Mouse (Mus musculus) cerebellum, postnatal 14 days (tissue): ENCODE data around the gene Primpol.

Experiments
- DNase-seq, 2 experiments: peaks; one replicate each; pipeline ENCODE4 v3.0.0; 2021; ENCODE audit warnings: mixed read lengths in 2 of 2

Primpol gene

DNA sequence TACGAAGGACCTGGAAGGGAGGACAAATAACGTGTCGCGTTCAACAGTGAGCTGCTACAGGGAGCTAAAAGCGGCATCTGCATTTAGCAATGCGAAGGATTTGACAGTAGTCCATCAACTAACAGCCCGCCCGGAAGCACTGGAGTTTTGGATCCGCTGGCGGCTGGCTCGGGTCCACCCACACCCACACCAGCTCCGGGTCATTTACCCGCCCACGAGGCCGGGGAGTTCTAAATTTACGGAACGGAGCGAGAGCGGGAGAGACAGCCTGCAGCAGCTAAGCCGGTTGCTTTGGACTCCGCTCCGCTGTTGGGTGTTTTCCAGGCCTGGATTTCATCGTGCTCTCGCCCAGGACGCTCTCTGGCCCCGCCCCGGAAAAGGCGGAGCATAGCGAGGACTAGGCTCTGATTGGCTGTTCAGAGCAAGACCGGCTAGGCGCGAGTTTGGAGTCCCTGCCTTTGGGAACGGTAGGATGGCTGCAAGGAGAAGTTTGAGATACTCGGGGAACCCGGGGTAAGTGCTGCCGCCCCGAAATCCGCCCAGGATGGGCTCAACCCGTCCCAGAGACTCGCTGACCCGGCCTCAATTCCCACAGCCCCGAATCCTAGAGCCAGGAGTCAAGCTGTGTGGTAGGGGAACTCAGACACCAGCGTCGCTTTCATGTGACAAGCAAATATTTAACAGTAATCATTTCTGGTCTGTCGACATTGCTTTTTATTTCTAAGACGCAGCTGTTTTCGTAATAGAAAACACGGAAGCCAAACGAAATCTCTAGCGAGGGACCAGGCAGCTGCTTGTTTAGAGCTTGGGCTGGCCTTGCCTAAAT is 65.2 kb downstream of the Primpol start, which contains the start of gene Cenpu:
Gene Cenpu, plus strand, starts transcription at position 414 of the 826 bp plus-strand sequence.
- peak; percentile 100 for DNase-seq

DNA sequence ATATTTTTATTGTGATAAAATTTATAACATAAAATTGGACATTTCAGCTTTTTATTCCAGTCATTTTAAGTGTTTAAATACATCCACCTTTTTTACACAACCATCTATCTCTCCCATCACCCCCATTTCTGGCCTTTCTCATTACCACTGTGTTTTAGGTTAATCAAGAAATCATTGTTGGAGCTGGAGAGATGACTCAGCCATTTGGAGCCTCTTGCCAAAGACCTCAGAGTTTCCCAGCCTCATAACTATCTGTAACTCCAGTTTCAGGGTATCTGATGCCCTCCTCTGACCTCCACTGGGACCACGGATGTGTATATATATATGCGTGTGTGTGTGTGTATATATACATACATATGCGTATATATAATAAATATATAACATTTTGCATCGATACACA is 66.0 kb downstream of the Primpol start:
- DNase-seq: peak in 1 of 2 experiments; percentile 17

DNA sequence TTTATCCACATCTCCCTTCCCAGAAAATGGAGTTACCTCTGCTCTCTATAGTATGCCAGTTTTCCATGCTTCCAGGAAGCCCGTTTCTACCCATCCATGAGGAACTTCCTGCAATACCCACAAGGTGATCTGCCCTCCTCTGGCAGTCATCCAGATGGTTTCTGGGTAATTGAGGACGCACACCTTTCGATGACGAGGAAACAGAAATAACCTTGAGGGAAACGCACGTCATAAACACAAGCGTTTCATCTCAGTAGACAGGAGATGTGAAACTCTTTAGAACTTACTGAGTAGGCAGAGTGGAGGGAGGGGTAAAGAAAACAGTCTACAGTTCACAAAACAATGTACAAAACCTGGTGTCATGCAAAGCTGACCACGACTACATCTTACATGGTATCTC is 67.0 kb downstream of the Primpol start:
- DNase-seq: no peak

DNA sequence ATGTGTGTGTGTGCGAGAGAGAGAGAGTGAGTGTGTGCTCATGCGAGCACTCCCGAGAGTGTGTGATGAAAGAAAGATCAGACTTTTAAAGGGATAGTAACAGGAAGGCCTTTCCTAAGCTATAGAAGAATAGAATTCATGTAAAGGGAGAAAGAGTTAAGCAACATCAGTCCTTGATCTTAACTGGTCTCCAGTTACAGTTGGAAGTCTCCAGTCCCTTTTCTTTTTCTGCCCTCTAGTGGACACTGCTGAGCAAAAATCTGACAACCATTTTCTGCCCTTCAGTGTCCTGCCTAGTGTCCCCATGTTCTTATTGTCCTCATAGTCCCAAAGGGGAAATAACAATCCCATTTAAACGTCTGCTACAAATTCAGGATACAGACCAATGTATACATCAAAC is 69.8 kb downstream of the Primpol start:
- DNase-seq: peak; percentile 70 to 71

DNA sequence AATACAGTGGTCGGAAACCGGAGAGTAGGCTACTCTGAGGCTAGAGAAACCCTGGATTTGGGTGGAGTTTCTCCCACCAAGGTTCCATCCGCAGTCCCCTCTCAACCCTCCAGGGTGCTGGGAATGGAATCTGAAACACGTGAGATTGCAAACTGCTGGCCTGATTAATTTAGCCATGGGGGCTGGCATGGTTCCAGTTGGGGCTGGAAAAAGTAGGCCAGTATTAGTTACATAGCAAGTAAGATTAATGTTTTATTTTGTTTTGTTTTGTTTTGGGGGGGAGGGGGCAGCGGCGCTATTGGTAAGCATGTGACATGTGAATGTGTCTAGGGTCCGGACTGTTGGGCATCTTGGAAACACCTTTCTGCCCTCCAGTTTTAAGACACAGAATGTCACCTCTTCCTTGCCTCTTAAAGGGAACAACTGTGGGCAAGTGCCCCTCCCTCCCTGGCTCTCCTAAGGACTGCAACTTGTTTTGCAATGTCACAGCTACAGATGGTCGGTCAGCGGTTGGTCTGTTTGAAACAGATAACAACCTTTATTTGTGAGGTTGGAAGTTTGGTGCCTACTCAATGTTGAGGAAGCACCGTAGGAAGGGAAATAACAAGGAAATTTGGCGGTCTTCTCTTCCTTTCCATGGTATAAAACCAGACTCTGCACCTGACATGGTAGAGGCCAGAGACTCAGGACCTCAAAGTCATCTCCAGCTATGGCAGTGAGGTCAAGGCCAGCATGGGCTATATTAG is 70.4 kb downstream of the Primpol start:
- peak; percentile 24 to 46 for DNase-seq

DNA sequence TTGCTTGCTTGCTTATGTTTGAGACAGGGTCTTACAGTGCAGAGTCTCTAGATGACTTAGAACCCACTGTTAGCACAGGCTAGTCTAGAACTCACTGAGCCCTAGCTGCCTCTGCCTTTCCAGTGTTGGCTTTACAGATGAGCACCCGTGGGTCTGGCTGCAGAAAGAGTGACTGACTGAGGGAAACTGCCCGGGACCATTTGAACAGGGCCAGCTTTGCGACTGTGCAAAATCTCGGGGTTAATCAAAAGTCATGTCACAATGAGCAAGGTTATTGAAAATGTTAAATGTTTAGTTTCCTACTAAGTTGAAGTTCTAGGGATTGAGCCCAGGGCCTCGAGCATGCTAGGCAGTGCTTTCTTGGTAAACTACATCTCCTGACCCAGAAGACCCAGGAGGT is 71.2 kb downstream of the Primpol start:
- no peak for DNase-seq

DNA sequence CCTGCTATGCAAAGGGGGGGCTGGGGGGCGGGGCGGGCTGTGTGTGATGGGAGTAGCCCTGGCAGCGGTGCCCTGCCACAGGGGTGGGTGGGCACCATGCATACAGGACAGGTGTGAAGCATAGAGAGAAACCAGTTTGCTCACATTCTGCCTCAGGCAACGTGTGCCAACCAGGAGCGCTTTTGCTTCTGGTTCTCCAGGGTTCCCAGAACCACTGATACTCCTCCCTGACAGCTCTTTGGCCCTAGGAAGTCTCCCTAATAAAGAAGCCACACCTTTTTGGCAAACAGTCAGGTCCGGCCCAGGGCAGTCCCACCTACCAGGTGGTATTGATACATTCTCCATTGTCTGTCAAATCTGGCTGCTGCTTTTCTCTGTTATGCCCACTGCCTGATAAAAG is 73.3 kb downstream of the Primpol start:
- no peak for DNase-seq

DNA sequence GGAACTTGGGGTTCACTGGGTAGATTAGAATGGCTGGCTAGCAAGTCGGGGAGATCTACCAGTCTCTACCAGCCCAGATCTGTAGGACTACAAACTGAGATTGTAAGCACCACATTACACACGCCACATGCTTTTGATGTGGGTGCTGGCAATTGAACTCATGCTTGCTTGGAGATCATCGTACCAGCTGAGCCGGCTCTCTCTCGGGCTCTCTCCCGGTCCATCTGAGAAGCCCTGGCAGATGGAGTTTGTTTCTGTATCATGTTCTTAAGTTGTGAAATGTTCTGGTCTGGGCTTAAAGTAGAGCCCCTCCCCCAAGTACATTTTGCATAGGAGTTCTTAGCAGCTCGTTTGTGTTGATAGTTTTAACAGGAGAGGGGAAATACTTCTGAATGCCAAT is 73.8 kb downstream of the Primpol start:
- DNase-seq: no peak

DNA sequence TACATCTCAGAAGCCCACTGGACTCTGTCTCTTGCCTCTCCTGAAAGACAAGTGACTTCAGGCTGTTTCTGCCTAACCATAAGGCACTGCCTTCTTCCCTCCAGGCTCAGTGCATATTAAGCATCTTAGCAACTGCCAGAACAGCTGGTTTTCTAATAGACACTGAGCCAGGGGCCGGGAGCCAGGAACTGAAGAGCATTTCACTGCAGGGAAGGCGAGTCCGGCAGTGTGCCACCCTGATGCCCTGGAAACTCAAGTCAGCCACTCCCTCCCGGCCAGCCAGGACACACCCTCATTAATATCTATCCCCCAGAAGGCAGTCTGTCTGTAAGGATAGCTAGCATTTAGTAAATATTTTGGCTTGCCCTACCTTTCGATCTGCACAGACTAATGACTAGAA is 77.3 kb downstream of the Primpol start:
- DNase-seq: peak; percentile 45 to 72

DNA sequence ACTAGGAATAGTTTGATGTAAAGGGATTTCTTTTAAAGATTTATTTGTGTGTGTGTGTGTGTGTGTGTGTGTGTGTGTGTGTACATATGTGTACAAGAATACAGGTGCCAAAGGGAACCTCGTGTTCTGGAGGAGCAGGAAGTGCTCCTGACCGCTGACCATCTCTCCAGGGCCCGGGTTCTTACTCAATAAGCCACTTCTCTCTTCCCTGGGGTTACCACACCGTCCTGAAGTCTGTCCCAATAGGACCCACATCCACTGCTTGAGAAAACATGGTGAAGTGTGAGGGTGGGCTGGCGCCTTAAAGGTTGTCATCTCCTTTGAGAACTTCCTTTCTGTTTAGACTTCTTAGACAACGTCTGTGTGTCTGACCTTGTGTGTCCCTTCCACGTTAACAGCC is 83.1 kb downstream of the Primpol start:
- no peak for DNase-seq

DNA sequence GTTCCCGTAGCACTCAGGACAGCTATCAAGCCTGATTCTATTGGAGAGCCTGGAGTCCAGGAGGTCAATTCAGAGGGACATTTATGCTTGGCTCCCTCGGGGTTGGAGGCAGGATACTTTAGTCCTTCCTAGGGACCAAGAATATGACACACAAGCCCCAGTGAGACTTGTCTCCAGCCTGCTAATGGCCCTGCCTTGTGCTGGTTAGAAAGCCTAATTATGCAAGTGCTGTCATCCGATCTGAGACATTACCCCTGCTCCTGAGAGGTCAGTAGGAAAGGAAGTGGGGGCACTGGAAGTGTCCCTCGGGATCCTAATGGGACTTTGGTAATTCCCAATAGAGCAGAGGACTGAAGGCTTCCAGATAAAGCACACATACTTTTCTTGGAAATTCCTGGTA is 86.5 kb downstream of the Primpol start:
- no peak for DNase-seq

DNA sequence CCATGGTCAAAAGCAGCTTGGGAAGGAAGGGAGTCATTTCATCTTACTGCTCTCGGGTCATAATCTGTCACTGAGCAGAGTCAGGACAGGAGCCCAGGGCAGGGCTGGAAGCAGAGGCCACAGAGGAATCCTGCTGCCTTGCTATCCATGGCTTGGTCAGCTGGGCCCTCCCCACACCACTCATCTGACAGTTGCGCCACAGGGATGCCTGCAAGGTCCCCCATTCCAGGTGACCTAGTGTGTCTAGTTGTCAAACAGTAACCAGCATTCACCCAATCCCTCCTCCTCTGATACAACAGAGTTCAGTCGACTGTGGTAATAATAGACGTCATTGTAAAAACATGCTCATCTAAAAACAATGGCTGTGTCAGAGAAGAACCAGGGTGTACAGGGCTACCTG is 87.5 kb downstream of the Primpol start:
- no peak for DNase-seq

DNA sequence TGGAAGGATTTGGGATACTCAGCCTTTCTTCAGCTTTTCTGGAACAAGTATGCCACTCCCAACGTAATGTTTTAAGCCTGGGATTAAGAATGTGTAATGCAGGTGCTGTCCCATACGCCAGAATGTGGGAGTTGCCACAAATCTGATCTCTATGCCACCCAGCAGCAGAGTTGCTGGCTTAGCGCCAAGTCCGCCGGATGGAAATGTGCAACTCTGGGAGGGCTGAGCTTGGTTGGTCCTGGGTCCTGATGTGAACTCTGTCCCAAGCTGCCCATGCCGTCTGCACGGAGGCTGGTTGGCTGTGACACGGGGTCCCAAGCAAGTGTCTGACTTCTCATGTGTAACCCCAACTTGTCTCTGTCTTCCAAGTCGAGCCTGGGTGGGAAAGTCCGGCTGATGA is 90.2 kb downstream of the Primpol start:
- DNase-seq: peak; percentile 27 to 52

DNA sequence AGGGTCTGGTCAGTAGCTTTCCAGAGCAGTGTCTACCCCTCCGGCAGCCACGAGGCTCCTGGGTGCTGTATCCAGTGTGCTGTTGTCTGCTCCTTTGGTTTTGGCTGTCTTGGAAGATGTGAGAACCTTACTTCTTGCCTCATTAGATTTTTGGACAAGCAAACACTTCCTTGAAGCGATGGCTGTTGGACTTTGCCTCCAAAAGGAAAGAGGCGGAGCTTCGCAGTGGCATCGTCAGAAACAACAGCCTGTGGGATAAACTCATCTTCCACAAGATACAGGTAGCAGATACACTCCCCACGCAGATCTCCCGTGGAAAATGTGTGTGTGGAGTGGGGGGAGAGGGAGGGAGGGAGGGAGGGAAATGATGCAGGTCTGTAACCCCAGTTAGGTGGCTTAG is 90.9 kb downstream of the Primpol start:
- no peak for DNase-seq
